Mouse (Mus musculus) liver, postnatal 0 days (tissue): ENCODE data around the gene Wdr73. TPM values are rescaled to one million over a fixed set of nuclear protein-coding genes. Genes with fewer than 3 reads are reported as not detected.
"Not testable (repeated sequence)": the region's sequence is repeated elsewhere in the genome, so short reads cannot be mapped to it uniquely, and the experiment has no call there.

Experiments
- ATAC-seq: fragments of 200-750 bp; cut with Nextera tagmentation; 2 replicates; pipeline ENCODE4 v1.8.0; 2017; ENCODE audit warnings: mild to moderate bottlenecking, moderate library complexity
- DNase-seq: peaks from one replicate; pipeline ENCODE4 v3.0.0-alpha.2; 2016
- H3K27ac ChIP-seq: fragments of 300-500 bp; sonication (generic); 2 replicates; pipeline ENCODE4 v1.5.1; 2014; ENCODE audit warnings: antibody characterized with exemption, moderate library complexity, mild to moderate bottlenecking, low read depth
- H3K27me3 ChIP-seq: fragments of 300-500 bp; sonication (generic); 2 replicates; pipeline ENCODE4 v1.6.1; 2014; ENCODE audit warnings: low read length, control low read depth, mixed read lengths; ENCODE audit not compliant: insufficient read depth
- H3K36me3 ChIP-seq: fragments of 300-500 bp; sonication (generic); replicated peaks from 2 replicates; pipeline ENCODE4 v1.6.1; 2014; ENCODE audit warnings: mild to moderate bottlenecking, control low read depth, low read length, moderate library complexity, mixed read lengths; ENCODE audit not compliant: insufficient read depth
- H3K4me1 ChIP-seq: fragments of 300-500 bp; sonication (generic); 2 replicates; pipeline ENCODE4 v1.6.1; 2014; ENCODE audit warnings: antibody characterized with exemption, mild to moderate bottlenecking, control low read depth; ENCODE audit not compliant: insufficient read depth
- H3K4me2 ChIP-seq: fragments of 300-500 bp; sonication (generic); 2 replicates; pipeline ENCODE4 v1.6.1; 2014; ENCODE audit warnings: low read depth, mild to moderate bottlenecking, low read length, moderate library complexity, mixed read lengths
- H3K4me3 ChIP-seq: fragments of 300-500 bp; sonication (generic); 2 replicates; pipeline ENCODE4 v1.5.1; 2014; ENCODE audit warnings: low read depth, low read length
- H3K9ac ChIP-seq: fragments of 300-500 bp; sonication (generic); replicated peaks from 2 replicates; pipeline ENCODE4 v1.6.1; 2014; ENCODE audit warnings: mild to moderate bottlenecking, moderate library complexity
- H3K9me3 ChIP-seq: fragments of 300-500 bp; sonication (generic); 2 replicates; pipeline ENCODE4 v1.6.1; 2016; ENCODE audit warnings: mild to moderate bottlenecking, control low read depth, low read length, mixed read lengths
- CTCF ChIP-seq: sonication (generic); IDR thresholded peaks from 2 replicates; pipeline ENCODE4 v1.5.1; 2016; ENCODE audit warnings: antibody characterized with exemption, low read depth
- EP300 ChIP-seq: IDR thresholded peaks from 2 replicates; pipeline ENCODE4 v1.6.1; 2016; ENCODE audit warnings: antibody characterized with exemption, low read depth, mild to moderate bottlenecking
- WGBS: fragments of 180-500 bp; shearing (Covaris S2); extraction: QIAGEN DNeasy Blood & Tissue Kit; methylation state at CpG from one replicate; pipeline ENCODE4 v1.1.7; 2014; ENCODE audit not compliant: insufficient replicate concordance; 5-methylcytosine and 5-hydroxymethylcytosine counted together
- polyA plus RNA-seq: library from polyadenylated mRNA; unstranded; fragments of >200 nt; fragmentation: Nextera tagmentation; extraction: Ambion mirVana; gene quantifications from 2 replicates; pipeline ENCODE4 v1.2.1, GENCODE M21; 2015

The Wdr73 gene
- polyA plus RNA-seq = 10.1 and 13.6 TPM in 2 replicates

- H3K9ac ChIP-seq = peak within 1 kb of the TSS; percentile 64
- ATAC-seq = peak; percentile 99
- H3K27me3 ChIP-seq = no peaks in the 10 kb centered on the region
- TF ChIP-seq CTCF (no peak), EP300 (peak; percentile 61)
- WGBS = under 1% methylated on average over 36 of the region's 36 CpGs
- H3K36me3 ChIP-seq = peaks cover 10% of the 10 kb centered on the region
- peak within 1 kb of the TSS; percentile 82 for H3K4me2 ChIP-seq
- H3K4me1 ChIP-seq = peaks cover 18% of the 10 kb centered on the region
- DNase-seq = peak; percentile 94
- no peaks in the 10 kb centered on the region for H3K9me3 ChIP-seq
- H3K4me3 ChIP-seq = peak within 1 kb of the TSS; percentile 58
- H3K27ac ChIP-seq = peak within 1 kb of the TSS; percentile 88
These were observed at the start of gene Wdr73 for GRCm38 (mm10) chr7:80900944-80901501. Gene Wdr73, minus strand, starts transcription at chr7:80901269.

GRCm38 (mm10) chr7:80947445-80948350, 46.6 kb upstream of the Wdr73 start, which contains the start of gene Sec11a:
Gene Sec11a, minus strand, starts transcription at chr7:80947780.
- Histone ChIP-seq H3K4me2 (peak within 1 kb of the TSS; percentile 82), H3K4me3 (peak within 1 kb of the TSS; percentile 83), H3K27me3 (no peaks in the 10 kb centered on the region), H3K27ac (peak within 1 kb of the TSS; percentile 77), H3K9ac (peak within 1 kb of the TSS; percentile 82), H3K9me3 (no peaks in the 10 kb centered on the region), H3K36me3 (no peaks in the 10 kb centered on the region; the same call in 1 of the 2 replicates), H3K4me1 (peaks cover 10% of the 10 kb centered on the region)
- DNase-seq = peak; percentile 94
- ATAC-seq = peak; percentile 100
- peak; percentile 21; the same call in 1 of the 2 replicates for TF ChIP-seq CTCF
- TF ChIP-seq EP300 = no peak
- WGBS = 2% methylated on average over 44 of the region's 44 CpGs

- 78% methylated on average over 4 of the region's 4 CpGs for WGBS
- no peak for DNase-seq
- Histone ChIP-seq H3K9me3 (no peaks in the 10 kb centered on the region), H3K4me3 (no peak overlapping the region), H3K27ac (no peak overlapping the region), H3K4me1 (peaks cover 3% of the 10 kb centered on the region; the same call in 1 of the 2 replicates), H3K27me3 (no peaks in the 10 kb centered on the region), H3K36me3 (peaks cover 6% of the 10 kb centered on the region; the same call in 1 of the 2 replicates), H3K9ac (no peak overlapping the region), H3K4me2 (no peak overlapping the region)
- no peak for TF ChIP-seq EP300
- TF ChIP-seq CTCF = no peak
- no peak for ATAC-seq
These were observed 38.7 kb upstream of the Wdr73 start for GRCm38 (mm10) chr7:80939808-80940207.

GRCm38 (mm10) chr7:80937304-80937666, 36.2 kb upstream of the Wdr73 start:
- ATAC-seq, H3K9ac ChIP-seq, H3K4me1 ChIP-seq, H3K9me3 ChIP-seq, DNase-seq, H3K4me3 ChIP-seq, H3K27ac ChIP-seq, H3K27me3 ChIP-seq, H3K4me2 ChIP-seq: not testable (repeated sequence)
- peaks cover 23% of the 10 kb centered on the region for H3K36me3 ChIP-seq

- H3K27me3 ChIP-seq, H3K4me3 ChIP-seq, H3K4me1 ChIP-seq, H3K9ac ChIP-seq, H3K27ac ChIP-seq, H3K9me3 ChIP-seq, H3K4me2 ChIP-seq, DNase-seq: not testable (repeated sequence)
- peaks cover 26% of the 10 kb centered on the region for H3K36me3 ChIP-seq
- 28% methylated on average over 7 of the region's 7 CpGs for WGBS
- peak; percentile 19; the same call in 1 of the 2 replicates for ATAC-seq
These were observed 35.7 kb upstream of the Wdr73 start for GRCm38 (mm10) chr7:80936617-80937303.

- 76% methylated on average over 1 of the region's 1 CpGs for WGBS
- no peak for DNase-seq
- ATAC-seq = no peak
These were observed 34.8 kb upstream of the Wdr73 start for GRCm38 (mm10) chr7:80935834-80936233.

More at GRCm38 (mm10) chr7:80935834-80936233, 34.8 kb upstream of the Wdr73 start:
- Histone ChIP-seq H3K9me3 (no peaks in the 10 kb centered on the region), H3K36me3 (peaks cover 33% of the 10 kb centered on the region), H3K27me3 (no peaks in the 10 kb centered on the region), H3K4me1 (peaks cover 3% of the 10 kb centered on the region; the same call in 1 of the 2 replicates), H3K27ac (no peak overlapping the region), H3K4me3 (no peak overlapping the region), H3K4me2 (no peak overlapping the region), H3K9ac (no peak overlapping the region)
- no peak for TF ChIP-seq CTCF
- TF ChIP-seq EP300 = 0 out of 2 replicates have a peak, but pooled peaks have one; percentile 14
